Mouse (Mus musculus): ENCODE measurements around the gene Snapin.
A peak's percentile ranks its signal among the peaks of the same experiment; 100 is the strongest.

Snapin gene

DNA sequence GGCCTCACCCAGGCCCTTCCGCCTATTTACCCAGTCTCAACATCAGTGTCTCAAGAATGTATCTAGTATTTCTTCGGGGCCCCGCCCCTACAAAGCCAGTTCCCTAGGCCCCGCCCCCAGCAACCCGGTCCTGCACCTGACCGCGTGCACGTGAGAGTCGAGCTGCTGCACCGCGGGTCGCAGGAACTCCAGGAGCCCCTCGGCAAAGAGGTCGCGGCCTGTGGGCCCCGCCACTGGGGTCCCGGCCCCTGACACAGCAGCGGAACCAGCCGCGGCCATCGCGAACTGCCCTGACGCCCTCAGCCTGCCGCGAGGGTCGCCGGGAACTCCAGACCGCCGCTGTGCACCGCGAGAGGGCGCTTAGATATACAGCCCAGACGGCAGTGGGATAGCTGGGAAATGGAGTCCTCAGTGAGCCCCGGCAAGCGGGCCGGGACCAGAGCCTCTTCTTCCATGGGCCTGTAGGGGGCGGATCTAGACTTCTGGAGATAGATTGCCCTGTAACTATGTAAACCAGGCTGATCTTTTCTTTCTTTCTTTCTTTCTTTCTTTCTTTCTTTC lies at the start of gene Snapin:
Snapin (minus strand) TSS at position 338 of the 561 bp plus-strand sequence.
- DNase-seq (ENCODE audit: low read depth, low spot score), result peak; percentile 98

DNA sequence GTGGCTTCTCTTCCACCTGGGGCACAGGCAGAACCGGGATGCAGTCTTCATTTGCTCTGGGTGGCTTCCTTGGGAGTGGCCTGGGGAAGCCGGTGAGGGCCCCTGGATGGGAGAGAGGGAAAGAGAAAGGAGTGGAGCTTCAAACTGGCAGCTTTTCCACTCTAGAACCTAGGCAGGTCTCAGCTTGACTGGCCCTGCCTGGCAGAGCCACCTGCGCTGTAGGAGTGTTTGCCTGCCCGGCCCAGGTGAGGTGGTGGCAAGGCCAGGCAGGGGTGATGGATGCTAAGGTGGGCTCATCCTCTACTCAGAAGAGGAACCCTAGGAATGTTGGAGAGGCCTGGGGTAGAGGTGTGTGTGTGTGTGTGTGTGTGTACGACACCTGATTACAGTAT lies 47.1 kb upstream of the Snapin start:
- no peak for DNase-seq (ENCODE audit: low read depth, low spot score)

DNA sequence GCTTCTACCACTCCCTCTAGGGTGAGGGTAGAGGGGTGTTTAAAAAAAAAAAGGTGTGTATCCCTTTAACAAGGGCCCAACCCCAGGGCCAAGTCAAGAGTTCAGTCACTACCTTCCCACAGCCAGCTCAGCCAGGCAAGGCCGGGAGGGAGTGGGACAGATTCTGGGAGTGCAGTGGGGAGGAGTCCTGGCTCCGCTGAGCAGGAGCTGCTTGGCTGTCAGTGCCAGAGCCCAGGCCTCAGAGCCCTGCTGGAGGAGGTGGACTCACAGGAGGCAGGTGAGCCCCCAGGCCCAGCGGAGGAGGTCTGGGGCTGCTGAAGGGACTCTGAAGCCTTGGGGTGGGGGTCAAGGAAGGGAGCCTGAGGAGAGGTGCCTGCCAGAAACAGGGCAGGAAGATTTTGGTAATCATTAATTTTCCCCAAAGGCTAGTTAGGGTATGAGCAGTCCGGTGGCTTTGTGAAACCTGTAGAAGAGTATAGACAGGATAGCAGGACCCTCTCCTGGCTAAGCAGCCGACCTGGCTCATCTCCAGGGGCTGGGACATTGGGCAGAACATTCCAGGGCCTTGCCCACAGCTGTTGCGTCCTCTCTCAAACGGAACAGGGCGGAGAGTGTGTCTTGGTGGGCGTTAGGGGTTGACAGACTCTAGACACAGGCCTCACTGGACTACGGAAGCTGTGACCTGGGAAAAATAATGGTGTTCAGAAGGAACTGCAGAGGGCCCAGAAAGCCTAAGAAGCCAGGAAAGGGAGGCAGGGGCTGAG lies 46.5 kb upstream of the Snapin start, which contains the start of gene S100a16:
S100a16 (plus strand) TSS at position 114 of the 764 bp plus-strand sequence.
- no peak for DNase-seq (ENCODE audit: low read depth, low spot score)

DNA sequence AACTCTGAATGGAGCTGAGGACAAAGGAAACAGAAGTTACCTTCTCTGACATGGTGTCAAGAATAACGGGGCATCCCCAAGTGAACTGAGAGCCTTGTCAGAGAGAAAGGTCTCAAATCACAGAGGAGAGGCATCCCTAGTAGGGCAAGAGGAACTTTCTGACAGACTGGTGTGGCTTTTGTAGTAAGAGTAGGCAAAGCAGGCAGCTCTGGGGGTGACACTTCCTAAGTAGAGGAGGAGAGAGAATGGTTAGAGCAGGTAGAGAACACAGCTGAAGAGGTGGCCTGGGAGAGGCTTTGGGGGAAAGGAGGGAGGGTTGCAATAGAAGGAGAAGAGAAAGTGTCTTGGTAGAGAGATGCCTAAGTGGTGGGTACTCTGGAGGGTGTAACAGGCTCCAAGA lies 44.6 kb upstream of the Snapin start:
- DNase-seq (ENCODE audit: low read depth, low spot score), result no peak

DNA sequence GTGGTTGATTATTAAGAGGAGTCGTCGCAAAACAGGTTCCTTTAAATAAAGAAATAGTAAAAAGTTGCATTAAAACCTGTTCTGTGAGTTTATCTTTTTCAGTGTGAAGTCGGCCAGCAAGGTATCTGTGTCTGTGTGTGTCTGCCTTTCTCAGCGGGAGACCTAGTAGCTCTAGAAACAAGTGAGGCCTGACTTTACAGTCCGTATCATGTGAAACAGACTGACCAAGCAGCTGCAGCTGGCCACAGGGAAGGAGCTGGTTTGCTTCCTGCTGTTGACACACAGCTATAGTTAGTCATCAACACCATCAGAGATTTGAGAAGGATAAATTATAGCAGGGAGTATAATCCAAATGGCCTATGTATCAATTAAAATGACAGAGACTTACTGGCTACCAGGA lies 40.9 kb upstream of the Snapin start:
- no peak for DNase-seq (ENCODE audit: low read depth, low spot score)

DNA sequence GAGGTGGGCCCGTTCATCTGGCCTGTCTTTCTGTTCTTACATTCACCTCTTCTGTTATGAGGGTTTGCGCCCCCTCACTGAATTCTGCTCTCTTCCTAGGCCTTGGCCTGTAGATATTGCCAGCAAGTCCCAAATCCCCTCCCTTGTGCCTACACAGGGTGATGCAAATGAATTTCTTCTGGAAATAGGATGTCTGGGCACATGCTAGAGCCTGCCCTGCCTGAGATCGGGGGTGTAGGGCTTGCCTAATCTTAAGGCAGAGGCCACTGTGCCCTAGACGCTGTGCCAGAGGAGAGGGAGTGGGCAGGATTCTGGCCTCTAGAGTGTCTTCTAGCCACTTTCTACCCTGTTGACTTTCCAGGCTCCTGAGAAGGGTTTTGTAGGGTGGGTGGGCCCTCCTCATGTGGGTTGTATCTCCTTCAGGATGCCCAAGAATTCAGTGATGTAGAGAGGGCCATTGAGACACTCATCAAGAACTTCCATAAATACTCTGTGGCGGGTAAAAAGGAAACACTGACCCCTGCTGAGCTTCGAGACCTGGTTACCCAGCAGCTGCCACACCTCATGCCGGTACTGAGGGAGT lies 36.5 kb upstream of the Snapin start:
- DNase-seq (ENCODE audit: low read depth, low spot score), result no peak

DNA sequence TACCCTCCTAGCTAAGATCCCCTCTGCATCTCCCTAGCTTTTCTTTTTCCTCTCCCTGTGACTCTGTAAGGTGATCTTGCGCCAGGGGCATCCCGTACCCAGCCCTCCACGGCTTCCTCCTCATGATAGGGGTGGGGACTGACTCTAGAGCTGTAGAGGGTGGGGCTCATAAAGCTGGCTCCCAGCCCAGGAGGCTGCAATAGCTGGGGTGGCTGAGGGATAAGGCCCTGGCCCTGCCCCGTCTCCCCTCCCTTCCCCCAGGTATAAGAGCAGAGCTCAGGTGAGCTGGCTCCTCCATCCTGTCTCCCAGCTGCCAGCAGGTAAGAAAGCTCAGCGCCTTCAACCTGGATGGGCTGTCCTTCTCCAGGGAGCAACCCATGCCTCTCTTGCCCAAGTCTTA lies 35.7 kb upstream of the Snapin start, which contains the start of gene S100a14:
S100a14 (plus strand) TSS at position 277 of the 400 bp plus-strand sequence.
- no peak for DNase-seq (ENCODE audit: low read depth, low spot score)

DNA sequence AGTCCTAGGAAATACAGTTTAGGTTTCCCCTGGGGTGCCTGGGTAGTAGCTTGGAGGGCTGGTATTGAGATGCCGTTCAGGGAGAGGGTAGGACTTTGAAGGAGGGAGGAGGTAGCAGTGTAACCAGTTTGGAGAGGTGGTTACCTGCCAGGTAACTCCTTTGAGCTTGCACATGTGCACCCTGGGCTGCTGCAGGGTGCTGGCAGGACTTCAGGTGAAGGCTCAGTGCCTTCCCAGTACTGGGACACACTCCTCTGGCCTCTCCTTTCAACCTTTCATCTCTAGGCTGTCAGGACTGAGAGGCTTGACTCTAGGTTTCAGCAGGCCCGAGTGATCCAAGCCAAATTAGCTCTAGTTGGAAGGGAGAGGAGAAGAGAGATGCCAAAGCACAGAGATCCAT lies 35.2 kb upstream of the Snapin start:
- DNase-seq (ENCODE audit: low read depth, low spot score), result no peak

DNA sequence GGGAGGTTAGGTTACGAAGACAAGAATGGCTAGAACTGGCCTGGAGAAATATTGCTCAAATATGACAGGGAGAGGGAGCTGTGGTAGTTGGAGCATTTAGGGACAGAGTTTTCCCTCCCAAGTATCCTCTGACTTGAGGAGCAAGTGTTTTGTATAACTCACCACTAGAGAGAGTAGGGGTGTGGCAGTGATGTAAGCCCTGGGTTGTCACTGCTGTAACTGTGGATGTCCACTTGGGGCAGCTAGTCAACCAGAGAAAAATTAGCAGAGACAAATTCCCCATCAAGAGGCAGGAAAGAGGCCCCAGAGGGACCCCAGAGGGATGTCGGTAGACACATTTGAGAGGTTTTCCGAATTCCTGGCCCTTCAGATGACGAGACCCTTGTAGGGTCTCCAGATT lies 34.6 kb upstream of the Snapin start:
- peak; percentile 55 for DNase-seq (ENCODE audit: low read depth, low spot score)

DNA sequence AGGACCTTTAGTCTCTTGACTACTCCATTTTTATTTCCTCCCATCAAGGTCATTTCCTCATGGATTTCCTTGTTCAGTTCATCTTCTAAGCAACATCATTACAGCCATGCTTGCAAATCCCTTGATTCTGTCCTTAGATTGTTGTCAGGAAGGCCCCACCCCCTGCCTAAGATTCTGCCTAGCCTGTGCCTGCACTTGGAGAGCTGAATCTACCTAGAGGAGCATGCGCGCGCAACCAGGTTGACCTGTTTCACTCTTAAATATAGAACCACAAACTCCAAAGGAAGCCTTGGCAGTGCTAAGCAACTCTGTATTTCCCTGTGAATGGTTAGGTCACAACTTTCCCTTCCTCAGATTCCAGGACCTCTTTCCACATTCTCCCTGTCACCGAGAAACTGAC lies 26.9 kb upstream of the Snapin start:
- DNase-seq (ENCODE audit: low read depth, low spot score), result no peak

DNA sequence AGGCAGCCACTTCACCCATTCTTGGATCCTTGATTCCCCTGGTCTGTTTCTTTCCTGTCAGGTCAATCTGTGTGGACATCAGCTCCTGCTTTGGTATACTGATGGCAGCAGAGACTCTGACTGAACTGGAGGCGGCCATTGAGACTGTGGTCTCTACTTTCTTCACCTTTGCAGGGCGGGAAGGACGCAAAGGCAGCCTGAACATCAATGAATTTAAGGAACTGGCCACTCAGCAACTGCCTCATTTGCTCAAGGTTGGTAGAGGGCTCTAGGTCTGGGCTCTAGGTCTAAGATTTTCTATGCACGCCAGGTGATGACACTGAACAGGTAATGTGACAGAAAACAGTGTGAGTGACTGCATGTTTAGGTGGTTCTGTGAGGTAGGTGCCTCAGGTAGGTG lies 25.0 kb upstream of the Snapin start:
- no peak for DNase-seq (ENCODE audit: low read depth, low spot score)

DNA sequence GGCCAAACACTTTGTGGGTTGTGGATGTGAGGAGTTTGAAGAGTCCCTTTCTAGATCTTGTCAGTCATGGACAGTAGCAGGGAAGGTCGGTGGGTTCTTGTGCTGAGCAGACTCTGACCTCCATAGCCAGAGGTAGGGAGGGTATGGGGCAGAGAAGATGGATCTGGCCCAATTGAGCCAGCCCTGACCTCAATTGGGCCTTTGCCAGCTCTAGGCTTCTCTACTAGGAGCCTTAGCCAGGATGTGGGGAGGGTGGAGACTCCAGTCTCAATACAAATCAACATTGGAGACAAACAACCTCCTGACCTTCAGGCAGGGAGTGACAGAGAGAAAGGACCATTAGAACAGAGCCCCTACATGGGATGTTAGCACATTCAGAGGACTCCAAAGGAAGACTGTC lies 24.4 kb upstream of the Snapin start:
- DNase-seq (ENCODE audit: low read depth, low spot score), result no peak

DNA sequence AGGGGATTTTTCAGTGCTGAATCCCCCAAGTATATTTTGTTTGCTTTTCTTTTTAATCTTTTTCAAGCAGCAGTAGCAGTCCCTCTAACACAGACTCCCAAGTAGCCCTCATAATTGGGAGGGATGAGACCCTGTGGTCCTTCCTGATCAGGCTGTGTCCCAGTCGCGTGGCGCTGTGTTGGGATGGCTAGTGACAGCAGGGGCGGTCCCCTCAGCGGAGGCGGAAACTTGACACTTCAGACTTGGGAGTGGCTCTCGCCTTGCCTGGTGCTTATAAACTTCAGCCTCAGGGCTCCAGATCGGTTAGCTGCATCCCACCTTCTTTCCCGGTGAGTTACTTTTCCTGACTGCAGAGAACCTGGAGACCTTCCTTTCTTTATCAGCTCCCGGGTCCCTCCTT lies 23.9 kb upstream of the Snapin start:
- peak; percentile 68 for DNase-seq (ENCODE audit: low read depth, low spot score)

DNA sequence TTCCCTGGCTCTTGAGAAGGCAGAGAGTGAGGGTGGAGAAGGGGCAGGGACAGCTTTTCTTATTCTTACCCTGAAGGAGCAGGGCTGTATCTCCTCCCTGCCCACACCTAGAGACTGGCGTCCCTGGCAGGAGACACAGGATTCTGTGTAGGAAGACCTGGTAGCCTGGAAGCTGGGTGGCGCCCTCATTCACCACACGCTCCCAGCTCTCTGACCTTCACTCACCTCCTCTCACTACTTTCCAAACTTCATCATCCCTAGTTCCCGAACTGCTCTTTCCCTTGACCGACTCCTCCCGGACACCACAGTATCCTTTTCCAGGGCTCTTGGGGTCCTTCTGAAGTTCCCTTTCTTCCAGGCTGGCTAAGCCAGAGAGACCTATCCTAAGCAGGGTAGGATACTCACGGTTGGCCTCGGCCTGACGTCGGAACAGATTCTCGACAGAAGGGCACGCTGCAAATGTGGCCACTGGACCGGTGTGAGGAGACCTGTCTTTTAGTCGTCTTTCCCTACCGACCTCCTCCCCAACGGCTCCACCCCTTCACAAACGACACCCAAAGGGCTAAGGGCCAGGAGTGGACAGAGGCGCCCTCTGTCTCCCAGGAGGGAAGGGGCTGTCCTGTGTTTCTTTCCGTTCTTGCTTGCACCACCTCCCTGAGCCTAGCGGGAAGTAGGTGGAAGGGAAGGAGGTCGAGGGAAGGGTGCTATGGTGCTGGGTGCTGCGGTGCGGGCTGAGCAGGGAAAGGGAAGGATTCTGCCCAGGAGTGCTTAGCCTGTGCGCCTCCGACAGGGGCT lies 23.2 kb upstream of the Snapin start, which contains the start of the genes S100a1 and S100a13:
S100a1 (minus strand) TSS at position 597 of the 795 bp plus-strand sequence.
S100a13 (plus strand) TSS at position 640 of the 795 bp plus-strand sequence.
- peak; percentile 51 for DNase-seq (ENCODE audit: low read depth, low spot score)

DNA sequence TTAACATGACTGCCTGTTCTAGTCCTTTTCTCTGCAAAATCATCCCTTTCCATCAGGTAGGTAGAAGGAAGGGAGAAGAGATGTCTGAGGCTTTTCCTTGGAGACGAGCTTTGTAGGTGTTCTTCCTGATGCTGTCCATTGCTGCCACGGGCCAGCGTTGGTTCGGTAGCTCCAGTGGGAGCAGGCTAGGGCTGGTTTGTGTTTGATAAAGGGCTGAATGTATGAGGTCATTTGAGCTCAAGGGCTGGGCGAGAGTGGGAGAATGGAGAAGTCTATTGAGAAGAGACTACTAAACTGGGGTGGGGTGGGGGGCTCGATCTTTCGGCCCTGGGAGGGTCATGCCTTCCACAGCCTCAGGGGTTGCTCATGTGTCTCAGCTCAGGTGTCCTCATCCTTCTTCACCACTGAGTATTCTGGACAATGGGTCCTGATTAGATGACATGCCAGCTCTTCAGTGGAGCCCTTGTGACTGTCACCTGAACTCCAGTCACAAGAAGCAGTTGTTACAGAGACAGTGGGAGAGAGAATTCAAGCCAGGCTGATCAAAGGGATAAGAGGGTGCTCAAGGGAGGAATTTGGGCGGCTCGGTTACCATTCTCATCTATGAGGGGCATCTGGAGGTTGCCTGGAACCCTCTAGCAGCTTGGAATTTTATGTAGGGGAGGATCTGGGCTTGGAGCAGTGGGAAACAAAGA lies 22.3 kb upstream of the Snapin start:
- DNase-seq (ENCODE audit: low read depth, low spot score), result no peak

DNA sequence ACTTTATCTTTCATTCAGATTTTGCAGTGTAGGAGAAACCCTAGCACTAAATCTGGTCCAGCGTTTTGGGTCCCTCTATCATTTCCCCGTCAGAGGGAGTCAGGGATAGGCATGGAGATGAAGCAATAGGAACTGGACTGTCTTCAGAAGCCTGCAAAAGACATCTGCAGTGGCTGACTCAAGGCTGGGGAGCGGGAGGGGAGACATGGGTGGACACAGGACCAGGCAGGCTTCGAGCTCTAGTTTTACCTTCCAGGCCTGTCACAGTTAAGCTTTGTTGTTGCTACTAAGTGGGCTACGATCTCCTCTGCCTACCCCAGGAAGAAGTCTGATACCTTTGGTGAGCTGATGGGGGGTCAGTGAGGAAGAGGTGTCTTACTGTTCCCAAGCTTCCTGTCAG lies 21.4 kb upstream of the Snapin start:
- no peak for DNase-seq (ENCODE audit: low read depth, low spot score)

DNA sequence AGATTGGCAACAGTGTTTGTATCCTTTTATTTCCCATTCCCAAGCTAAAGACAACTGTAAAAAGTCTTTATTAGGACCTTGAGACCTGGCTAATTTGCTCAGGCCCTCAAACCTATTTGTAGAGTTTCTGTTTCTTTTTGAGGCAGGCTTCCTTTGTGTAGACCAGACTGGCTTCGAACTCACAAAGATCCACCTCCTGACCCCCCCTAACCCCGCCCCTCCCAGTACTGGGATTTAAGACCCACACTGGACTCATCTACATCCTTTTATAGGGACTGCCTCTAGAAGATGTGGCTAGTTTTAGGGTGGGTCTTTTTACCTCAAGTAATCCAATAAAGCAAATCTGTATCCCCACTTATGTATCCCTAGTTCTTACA lies 18.9 kb upstream of the Snapin start:
- no peak for DNase-seq (ENCODE audit: low read depth, low spot score)

DNA sequence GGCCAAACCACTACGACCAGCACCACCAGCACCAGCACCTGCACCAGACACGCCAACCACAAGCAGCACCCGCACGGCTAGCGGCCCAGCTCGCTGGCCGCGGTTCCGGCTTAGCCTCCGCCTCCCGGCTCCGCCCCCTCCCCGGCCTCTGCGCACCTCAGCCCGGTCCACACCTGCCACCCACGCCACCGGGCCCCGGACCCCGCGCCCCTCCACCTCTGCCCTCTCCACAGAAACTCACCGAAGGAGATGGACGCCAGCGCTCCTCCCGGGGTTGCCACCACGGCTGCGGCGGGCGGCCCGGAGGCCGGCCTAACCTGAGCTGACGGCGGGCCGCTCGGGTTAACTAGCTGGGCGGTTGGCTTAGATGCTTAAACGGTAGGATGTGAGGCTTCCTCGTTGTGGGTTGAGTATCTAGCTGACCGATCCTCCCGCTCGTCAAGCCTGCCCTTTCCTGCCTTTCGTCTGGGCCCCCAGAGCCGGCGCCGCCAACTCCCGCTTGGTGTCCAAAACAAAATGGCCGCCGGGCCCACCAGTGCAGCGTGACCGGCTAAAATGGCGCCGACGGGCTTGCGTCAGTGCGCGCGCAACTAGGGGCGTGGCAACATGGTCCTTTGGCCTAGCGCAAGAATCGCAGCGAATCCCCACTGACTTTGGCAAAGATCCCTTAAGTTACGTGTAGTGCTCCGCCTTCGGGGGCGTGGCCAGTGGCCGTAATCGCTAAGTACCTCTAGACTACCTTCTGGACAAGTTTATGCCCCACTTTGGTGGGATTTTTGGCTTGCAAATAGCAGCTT lies 18.3 kb upstream of the Snapin start, which contains the start of gene Chtop:
Chtop (minus strand) TSS at position 549 of the 797 bp plus-strand sequence.
- peak; percentile 100 for DNase-seq (ENCODE audit: low read depth, low spot score)

DNA sequence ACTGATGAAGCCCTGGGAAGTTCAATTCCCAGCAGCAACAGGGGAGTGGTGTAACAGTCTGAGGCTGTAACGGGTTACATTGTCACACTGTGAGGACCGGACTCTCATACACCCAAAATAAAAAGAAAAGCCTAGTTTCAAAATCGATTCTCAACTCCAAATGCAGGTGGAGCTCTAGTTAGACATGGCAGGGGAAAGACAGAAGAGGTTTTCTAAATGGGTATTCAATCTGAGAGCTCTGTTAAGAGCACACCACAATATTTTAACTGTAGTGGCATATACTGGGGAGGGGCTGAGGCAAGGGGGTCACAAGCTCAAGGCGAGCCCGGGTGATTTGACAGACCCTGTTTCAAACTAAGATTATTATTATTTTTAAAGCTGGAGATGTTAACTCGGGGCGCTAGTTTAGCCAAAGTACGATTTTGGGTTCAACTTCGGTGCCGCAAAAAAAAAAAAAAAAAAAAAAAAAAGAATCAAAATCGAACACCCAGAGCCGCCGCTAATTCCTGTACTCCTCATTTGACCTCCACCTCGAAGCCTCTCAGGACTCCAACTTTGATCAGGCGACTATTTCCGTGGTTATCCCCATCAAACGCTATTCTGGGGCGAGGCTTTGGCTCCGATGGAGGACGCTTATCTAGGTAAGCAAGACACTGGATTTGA lies 17.6 kb upstream of the Snapin start:
- DNase-seq (ENCODE audit: low read depth, low spot score), result peak; percentile 54

DNA sequence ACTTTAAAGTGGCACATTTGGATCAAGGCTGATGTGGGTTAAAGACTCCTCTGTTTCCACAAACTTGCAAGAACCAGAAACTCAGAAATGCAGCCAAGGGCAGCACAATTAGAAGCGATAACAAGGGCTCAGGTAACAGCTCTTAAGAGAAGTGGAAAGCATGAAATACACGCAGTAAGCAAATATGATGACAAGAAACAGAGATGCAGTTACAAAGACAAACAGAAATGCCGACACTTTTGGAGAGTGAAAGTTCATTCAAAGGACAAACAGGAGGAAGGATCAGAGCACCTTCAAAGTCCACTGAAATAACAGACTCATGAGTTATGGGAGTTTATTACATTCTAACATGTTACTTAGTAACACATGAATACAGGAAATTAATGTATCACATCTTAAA lies 15.5 kb upstream of the Snapin start:
- no peak for DNase-seq (ENCODE audit: low read depth, low spot score)
